In genomic region chr17:47876776-47877714, GRCm38 (mm10) we compare ENCODE assay signal across 12 mouse cellular contexts. TPM values are rescaled to one million over a fixed set of nuclear protein-coding genes. Genes with fewer than 3 reads are reported as not detected.
DNase-seq lines count a peak whose midpoint lies in the region; ATAC-seq lines count a peak whose summit lies in the region.
"Had no signal": no experiment of that assay in that cellular context is flagged by ENCODE, and none has a peak within 500 bp of the region (broad histone marks: within the 10 kb centered on the region; RNA-seq: fewer than 3 reads in every experiment).

No protein-coding gene starts in this region.

- peaks cover 90% of the 10 kb centered on the region for H3K36me3 ChIP-seq in limb, embryonic 12.5 days

- no peak overlapping the region for H3K9ac ChIP-seq in limb, embryonic 12.5 days (replicated peaks)
- H3K9ac ChIP-seq: stomach, embryonic 15.5 days had no signal

- no peak overlapping the region for H3K4me3 ChIP-seq in limb, embryonic 12.5 days (replicated peaks)
- H3K4me3 ChIP-seq: myocyte; stomach, embryonic 15.5 days had no signal

- H3K4me2 ChIP-seq in limb, embryonic 12.5 days, result no peak overlapping the region
- H3K4me2 ChIP-seq: stomach, embryonic 15.5 days had no signal

- peak overlapping the region; percentile 42 for H3K27ac ChIP-seq in limb, embryonic 12.5 days
- H3K27ac ChIP-seq: stomach, embryonic 15.5 days had no signal

- H3K27me3 ChIP-seq in limb, embryonic 12.5 days, result peaks cover 15% of the 10 kb centered on the region; the same call in 1 of the 2 replicates
- H3K27me3 ChIP-seq: stomach, embryonic 15.5 days had no signal

- DNase-seq in cerebellum, postnatal 10 days, result peak; percentile 68 to 74
- no peak for DNase-seq in cerebellum, adult 8-10 months
- peak; percentile 9 for DNase-seq in right cerebral cortex, postnatal 25 days
- no peak for DNase-seq in right cerebral cortex, postnatal 36 days (ENCODE audit: low spot score in 2 of 2)
- DNase-seq in thymus, postnatal 4 days, result no peak
- DNase-seq in kidney, adult 18-20 months, result no peak
- DNase-seq: cerebellum, postnatal 36 days; kidney, adult 8-10 months had no signal

- no peak for ATAC-seq in limb, embryonic 12.5 days (ENCODE audit: insufficient number of reproducible peaks, insufficient read depth, low FRiP score, low TSS enrichment, low read depth)
- ATAC-seq in monocyte, adult 5-6 weeks (replicated peaks; ENCODE audit: insufficient number of reproducible peaks, low FRiP score, low TSS enrichment, poor library complexity, severe bottlenecking), result no peak

- 38% methylated on average over 26 of the region's 26 CpGs for WGBS in limb, embryonic 12.5 days

- H3K4me1 ChIP-seq in limb, embryonic 12.5 days (replicated peaks), result peaks cover 71% of the 10 kb centered on the region

- no peaks in the 10 kb centered on the region for H3K9me3 ChIP-seq in limb, embryonic 12.5 days
- H3K9me3 ChIP-seq: stomach, embryonic 15.5 days had no signal

RNA-seq across cellular contexts. Expression of gene Mdfi, which starts 42.6 kb away (rescaled TPM):
- polyA plus RNA-seq in limb, embryonic 12.5 days (2016; fragmentation: Nextera tagmentation; extraction: Ambion mirVana), result 32.1 and 44.7 TPM in 2 replicates
- not detected in 3 replicates for total RNA-seq in monocyte, adult 5-6 weeks (2017)

RNA-seq across cellular contexts. Expression of gene Foxp4, which starts 47.4 kb away (rescaled TPM):
- 35.1 and 41.5 TPM in 2 replicates for polyA plus RNA-seq in limb, embryonic 12.5 days (2016; fragmentation: Nextera tagmentation; extraction: Ambion mirVana)
- total RNA-seq in monocyte, adult 5-6 weeks (2017), result 3.1 to 10.1 TPM (median 9.1 TPM) in 3 replicates

Comparison
In these comparisons a context has a peak if more than half of its experiments do, and no peak if none do; other contexts are left out.
1. DNase-seq: peak in cerebellum, postnatal 10 days (2 of 2) and right cerebral cortex, postnatal 25 days (single experiment); none in cerebellum, adult 8-10 months (single experiment), right cerebral cortex, postnatal 36 days (0 of 2), thymus, postnatal 4 days (single experiment) and kidney, adult 18-20 months (single experiment).